Mouse (Mus musculus) C2C12 (cell line): ENCODE data around the gene Ccdc33.

Experiments used
- CEBPB ChIP-seq: IDR thresholded peaks from one replicate; pipeline ENCODE4 v1.6.1; 2011; ENCODE audit warnings: low read depth, mild to moderate bottlenecking, control low read depth, moderate library complexity
- CTCF ChIP-seq: IDR thresholded peaks from one replicate; pipeline ENCODE4 v1.5.1; 2011; ENCODE audit not compliant: control insufficient read depth, insufficient read depth, insufficient read length
- MAX ChIP-seq: IDR thresholded peaks from one replicate; pipeline ENCODE4 v1.6.1; 2011; ENCODE audit warnings: mild to moderate bottlenecking, control low read depth
- MYOD1 ChIP-seq: IDR thresholded peaks from one replicate; pipeline ENCODE4 v1.6.1; 2011; ENCODE audit warnings: low read depth; ENCODE audit not compliant: control insufficient read depth, insufficient read length
- USF1 ChIP-seq: IDR thresholded peaks from one replicate; pipeline ENCODE4 v1.6.1; 2011; ENCODE audit warnings: low read depth, mild to moderate bottlenecking, control low read depth, moderate library complexity

DNA sequence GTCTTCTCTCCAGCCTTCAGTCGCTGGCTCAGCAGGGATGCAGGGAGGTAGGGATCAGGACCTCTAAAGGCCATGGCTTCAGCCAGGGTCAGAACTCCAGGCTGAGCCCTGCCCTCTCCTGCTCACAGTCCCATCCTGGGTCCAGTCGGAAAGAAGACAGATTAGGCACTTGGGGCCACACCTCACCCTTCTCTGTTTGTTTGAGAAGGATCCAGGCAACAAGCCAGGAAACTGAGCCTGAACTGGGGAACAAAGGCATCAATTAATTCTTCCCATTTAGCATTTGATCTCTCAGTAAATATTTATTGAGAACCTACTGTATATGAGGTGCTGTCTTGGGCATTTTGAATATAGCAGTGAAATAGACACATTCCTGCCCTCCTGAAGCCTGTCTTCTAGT, at the start of gene Ccdc33:
- no peak for TF ChIP-seq CTCF
- no peak for TF ChIP-seq USF1
- TF ChIP-seq CEBPB: no peak
- no peak for TF ChIP-seq MYOD1
- no peak for TF ChIP-seq MAX
